Mouse (Mus musculus) 416B (cell line): ENCODE data around the gene Mettl7a2.

Experiments used
- DNase-seq: peaks from one replicate; pipeline ENCODE4 v3.0.0; 2011; ENCODE audit warnings: low read depth

Gene Mettl7a2

DNA sequence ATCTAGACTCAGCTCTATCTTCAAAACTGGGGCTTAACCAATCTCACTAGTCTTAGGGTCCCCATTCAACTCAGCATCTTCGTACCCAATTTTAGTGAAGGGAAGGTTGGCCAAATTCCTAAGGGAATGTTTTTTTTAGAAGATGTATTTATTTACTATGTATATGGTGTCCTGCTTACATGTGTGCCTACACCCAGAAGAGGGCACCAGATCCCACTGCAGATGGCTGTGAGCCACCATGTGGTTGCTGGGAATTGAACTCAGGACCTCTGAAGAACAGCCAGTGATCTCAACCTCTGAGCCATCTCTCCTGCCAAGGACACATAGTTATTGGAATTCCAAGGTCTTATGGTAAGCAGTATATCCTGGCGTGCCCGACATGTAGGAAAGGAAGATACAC lies 42.6 kb downstream of the Mettl7a2 start:
- no peak for DNase-seq

DNA sequence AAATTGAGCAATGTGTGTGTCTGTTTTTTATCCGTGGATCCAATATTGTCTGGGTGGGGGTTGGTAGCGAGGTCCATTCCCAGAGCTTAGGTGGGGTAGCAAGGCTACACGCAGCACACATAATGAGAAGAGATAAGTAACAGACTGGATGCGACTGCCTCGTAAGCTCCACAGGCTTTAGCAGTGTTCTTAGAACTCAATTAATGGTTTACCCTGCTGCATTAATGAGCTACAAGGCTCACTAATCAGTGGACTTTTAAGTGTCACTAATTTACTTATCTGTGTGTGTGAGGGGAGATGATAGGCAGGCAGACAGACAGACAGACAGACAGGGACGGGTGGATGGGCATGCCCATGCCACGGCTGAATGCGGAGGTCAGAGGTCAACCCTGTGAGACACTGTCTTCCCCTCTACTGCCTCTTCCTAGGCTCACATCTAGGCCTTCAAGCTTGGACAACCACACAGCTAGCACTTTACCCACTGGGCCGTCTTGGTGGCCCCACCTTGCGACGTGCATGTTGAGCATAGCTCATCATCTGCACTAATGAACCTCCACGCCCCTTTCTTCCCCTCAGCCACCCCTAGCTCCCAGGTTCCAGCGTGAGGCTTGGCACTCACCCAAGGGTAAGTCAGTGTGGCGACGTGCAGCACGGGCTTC lies 47.7 kb downstream of the Mettl7a2 start:
- no peak for DNase-seq

DNA sequence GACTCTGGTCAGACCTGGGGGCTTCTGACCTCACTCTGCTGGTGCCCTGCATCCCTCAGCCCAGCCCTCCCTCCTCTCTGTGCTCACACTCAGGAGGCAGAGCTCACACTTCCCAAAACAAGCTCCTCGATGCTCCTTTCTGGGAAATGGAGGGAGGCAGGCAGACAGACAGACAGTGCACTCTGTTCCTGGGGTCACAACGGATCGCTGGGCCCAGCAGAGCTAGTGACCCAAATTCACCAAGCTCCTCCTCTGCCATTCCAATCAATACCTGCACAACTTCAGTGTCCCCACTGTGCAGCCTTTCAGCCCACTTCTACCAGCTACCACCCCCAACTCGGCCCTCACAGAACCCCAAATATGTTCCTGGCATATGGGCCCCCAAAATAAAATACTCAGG lies 48.8 kb downstream of the Mettl7a2 start:
- DNase-seq, result no peak

DNA sequence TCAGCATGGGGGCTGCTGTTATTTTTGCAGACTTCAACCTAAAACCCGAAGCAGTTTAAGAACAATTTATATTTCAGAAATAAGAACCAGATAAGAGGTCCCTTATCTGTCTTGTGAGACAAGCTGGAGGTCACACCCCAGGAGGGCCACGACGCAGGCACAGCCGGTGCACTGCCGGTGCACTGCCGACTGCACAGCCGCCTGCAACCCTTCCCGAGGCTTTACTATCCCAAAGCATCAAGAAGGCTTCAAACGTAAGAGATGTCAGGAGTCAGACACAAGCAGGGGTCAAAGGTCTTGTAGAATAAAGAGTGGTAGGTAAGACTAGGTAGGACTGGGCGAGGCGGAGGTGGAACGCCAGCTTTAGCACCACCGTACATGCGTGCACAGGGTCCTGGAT lies 49.3 kb downstream of the Mettl7a2 start:
- DNase-seq, result no peak

DNA sequence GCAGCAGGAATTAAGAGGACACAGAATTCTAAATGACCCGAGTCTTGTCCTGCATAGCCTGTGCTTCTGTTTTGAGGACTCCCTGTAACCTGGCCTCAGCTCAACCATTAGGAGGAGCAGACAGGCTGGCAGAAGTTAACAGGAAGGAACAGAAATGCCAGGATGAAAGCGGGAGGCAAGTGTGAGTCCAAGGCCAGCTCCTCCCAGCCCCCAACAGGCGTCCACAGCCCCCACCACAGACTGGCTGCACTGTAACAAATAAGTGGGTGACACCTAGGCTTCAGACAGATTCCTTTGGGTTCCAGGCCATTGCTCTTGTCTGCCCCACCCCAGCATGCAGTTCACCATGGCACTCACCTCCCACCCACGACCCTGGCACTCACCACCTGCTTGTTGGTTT lies 49.8 kb downstream of the Mettl7a2 start:
- DNase-seq, result no peak

DNA sequence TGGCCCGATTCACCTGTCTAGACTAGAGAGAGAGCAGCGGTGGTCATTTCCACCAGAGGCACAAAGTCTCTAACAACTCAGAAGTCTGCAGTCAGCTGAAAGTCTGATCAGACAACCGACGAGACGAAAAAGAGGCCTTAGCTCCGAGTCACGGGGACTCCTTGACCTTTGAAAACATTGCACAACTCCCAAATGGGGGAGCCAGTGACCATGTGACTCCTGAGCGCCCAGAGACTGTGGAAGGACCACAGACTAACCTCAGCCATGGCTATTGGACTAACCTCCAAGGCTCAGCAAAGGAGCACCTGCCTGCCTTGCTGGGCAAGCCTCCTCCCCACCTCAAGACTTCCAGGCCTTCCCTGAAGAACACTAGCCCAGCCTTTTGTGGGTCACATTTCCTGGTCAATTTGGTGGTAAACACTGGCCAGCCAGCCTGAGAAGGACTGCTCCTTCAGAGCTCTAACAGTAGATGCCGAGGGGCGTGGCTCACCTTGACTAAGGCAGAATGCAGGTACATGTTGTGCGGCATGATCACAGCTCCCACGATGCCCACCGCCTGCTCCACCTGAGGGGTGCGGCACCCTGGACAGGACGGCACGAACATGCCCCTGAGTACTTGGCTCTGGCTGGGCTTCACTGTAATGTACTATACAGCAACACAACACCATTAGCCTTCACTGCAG lies 50.5 kb downstream of the Mettl7a2 start:
- no peak for DNase-seq

DNA sequence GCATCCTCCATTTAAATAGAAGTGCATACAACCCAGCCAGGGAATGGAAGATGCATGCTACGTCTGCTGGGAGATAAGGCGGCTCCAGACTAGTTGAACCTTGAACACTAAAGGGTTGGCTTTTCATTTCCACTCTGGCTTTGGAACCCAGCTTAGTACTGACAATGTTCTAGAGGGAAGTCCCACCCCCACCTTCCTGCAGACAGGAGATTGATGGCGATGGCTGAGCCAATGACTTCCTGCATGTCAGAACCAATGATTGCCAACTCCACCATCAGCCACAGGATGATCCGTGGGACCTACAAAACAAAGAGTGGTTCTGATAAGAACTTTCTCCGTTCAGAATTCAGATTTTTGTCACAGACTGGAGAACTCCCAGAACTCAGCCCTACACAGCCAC lies 53.1 kb downstream of the Mettl7a2 start:
- no peak for DNase-seq

DNA sequence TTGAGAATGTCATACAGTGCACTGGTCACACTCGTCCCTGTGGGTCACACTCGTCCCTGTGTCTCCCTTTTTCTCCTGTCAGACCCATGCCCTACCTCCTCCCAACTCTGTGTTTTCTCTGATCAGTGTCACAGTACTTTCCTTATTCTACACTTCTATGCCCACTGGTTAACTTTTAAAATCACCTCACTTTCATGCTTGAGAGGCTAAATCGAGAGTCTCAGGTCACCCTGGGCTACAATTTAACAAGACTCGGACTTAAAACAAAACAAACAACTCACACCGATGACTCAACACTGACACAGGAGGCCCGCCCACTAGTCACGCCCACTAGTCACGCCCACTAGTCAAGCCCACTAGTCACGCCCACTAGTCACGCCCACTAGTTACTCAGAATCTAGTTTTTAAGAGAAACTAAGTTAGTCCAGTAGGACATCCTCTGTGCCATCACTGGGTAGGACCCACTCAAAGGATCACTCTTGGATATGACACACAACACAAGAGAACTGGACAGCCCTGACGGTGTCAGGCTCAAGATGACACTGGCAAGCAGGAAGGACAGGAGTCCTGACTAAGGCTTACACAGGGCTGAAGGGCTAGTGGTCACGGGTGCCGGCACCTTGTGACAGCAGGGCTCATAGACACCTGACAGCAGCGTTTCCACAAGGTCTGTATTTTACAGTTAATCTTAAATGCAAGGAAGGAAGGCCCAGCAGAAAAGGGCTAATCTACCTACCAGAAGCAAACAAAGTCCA lies 58.1 kb downstream of the Mettl7a2 start:
- peak; percentile 93 for DNase-seq
